Mouse (Mus musculus) right cerebral cortex, postnatal 4 days (tissue): ENCODE results near the gene Mafg.

Experiments used
- DNase-seq: peaks from one replicate; pipeline ENCODE4 v3.0.0-alpha.2; 2022

Mafg gene

DNA sequence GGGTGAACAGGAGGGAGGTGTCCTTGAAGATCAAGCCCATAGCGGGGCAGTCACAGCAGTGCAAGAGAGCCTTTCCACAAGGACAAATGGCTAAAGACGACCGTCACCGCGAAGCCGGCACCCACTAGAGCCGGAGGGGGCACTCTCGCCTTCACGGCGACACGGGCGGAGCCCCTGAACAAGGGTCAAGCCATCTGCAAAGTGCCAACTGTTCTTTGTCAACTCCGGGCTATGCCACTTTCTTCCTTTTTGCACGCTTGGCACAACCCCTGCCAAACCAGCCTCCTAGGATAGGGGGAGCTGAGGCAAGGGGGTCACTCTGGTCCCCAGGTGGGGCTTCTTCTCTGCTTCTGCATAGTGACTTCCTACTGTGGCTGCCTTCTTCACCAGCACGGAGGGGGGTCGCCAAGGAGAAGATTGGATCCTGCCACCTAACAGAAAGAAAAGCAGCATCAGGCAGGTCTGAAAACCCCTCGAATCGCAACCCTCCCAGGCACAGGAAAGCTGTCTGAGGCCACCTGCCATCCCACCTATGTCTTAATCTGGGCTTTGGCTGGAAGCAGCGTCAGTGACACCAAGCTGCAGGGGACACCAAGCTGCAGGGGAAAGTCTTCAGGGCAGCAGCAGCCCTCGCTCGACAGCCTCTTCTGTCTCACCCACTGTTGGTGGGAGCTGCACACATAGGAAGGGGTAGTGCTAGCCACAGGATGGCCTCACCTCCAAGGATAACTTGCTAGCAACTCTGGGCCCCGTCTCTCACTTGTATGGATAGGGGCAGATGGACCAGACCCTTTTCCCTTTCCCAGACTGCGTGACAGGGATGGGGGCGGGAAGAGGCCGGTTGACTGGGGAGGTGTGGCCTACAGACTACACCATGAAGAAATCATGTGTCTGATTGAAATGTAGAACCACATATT, 14.5 kb downstream of the Mafg start:
- no peak for DNase-seq

DNA sequence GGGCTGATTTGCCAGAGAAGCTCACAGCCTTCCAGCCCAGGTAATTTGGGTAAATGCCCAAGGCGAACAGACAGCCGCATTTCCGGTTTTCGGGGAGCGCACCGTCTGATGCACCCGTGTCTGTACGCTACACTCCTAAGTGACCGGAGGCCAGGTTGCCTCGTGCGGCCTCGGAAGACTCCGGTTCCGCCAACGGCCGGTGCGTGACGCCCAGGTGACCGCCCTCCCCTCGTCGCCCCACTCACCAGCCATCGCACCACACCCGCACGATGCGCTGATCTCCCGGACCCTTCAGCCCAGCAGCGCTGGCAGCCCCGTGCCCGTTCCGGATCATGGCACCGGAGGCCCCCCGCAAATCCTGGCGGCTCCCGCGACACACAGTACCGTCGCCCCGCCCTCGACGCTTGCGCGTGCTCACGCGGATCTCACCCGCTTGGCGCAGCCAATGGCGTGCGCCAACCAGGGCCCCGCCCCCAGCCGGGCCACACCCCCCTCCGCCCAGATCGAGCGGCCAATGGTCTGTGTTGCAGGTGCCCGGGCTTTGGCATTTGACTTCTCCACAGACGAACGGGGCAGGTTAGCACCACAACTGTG, 15.8 kb downstream of the Mafg start, which contains the start of gene Pcyt2:
TSS of gene Pcyt2 (minus strand) at position 418 of the 594 bp plus-strand sequence.
- DNase-seq = peak; percentile 88

DNA sequence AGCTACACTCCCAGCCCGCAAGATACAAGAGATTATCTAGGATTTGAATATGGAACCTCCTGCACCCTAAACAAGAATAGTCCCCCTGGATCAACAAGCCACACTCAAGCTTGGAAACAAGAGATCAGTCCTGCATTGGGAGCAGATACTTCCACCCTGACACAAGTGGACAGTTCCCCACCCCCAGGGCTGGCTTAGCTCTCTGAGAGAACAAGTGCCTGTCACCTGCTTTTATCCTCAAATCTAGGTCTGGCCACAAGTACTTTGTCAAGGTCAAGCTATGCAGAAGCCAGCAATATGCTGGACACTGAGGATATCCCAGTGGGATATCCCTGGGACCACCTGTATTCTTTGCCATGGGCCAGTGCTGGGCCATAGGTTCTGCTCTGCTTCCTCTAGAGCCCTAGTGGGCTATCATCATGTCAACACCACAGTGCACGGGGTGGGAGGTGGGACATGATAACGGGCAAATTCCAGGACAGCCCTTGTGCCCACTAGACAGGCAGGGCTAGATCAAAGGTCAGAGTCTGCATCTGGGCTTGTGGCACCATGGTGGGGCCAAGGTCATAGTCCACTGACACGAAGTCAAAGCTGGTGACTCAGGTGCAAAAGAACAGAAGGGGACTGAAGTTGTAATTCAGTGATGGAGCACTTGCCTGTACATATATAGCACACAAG, 16.6 kb downstream of the Mafg start:
- no peak for DNase-seq

DNA sequence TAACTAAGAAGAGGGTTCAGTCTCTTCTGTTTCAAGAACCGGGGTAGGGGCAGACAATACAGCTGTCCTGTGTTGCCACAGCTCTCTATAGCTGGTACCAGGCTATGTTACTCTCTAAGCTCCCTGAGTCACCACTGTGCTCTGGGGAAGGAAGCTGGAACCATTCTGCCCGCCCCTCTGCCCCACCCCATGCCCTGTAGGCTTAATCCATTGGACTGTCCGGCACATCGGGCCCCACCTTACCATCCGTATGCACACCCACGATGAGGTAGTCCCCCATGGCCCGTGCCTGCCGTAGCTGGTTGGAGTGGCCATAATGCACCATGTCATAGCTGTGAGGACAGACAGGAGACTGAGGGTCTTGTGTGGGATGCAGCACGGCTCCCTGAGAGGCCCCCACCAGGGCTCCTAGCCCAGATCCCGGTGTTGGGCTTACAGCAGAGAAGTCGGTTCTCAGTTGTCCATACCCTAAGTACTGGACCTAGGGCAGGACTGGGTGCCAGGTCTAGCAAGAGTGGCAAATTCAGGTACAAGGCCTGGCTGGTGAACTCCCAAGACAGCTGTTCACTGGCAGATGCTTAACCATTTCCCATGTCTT, 17.7 kb downstream of the Mafg start:
- no peak for DNase-seq

DNA sequence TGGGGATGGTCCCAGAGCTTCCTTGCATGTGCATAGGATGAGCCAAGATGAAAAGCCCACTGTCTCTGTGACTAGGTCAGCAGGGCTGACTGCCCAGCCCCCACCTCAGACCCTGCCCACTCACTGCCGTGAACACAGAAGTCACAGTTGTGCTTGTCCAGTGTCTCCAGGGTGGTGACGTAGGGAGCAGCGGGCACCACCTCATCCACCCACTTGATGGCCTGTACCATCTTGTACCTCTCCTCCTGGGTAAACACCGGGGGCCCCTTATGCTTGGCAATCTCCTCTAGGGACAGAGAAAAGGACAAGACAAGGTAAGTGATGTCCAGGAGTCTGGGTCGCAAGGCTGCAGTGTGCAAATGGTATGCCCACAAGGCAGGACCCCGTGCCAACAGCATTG, 18.2 kb downstream of the Mafg start:
- no peak for DNase-seq

DNA sequence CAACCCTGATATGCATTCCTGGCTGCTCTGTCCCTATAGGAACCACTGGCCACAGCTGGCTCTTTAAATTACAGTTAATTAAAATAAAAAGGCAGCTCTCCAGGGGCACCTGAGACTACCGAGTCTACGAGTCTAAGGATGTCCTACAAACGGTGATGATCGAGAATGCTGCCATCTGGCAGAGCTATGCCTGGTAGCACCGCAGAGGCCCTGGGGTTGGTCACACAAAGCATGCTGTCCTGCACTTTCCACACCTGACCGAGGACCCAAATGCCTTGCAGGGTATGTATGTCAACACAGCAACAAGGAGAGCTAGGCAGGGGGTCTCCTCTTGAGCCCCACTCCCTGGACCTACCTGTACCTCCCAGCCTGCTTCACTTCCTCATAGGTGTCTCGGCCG, 19.4 kb downstream of the Mafg start:
- no peak for DNase-seq

DNA sequence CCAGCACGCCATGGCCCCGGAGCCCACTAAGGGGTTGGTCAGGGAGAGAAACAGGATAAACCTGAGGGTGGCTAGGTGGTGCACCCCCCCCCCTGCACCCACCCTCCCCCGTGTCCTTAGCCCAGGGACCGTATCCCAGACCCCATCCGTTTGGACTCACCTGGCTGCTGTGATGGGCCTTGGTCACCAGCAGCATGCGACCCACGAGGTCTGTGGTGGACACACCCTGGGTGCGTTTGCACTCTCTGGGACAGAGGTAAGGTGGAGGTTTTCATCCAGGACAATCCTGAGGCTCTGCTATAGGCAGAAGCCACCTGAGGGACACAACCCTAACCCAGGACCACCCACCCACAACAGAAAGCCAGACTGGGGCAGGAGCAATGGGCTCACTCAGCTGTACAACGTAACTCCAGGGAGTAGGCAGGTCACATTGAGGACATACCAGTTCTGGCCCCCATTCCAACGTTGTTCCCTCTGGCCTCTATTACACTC, 19.9 kb downstream of the Mafg start:
- no peak for DNase-seq

DNA sequence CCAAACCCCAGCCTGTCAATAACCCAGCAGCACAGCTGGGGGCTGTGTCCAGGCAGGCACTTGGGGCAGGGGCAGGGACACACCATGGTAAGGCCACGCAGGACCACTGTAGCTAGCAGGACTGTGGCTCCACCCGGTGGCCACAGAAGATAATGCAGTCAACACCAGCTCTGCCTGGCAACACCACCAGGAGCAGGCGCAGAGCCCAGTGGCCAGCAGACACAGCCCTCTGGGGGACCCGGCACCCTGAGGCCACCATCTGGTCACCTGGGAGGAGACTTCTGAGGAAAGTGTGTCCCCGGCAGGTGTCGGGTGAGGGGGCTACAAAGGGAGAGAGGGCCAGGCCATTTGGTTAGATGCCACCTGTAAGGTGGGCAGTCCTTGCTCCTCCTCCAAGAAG, 20.6 kb downstream of the Mafg start:
- peak; percentile 73 for DNase-seq

DNA sequence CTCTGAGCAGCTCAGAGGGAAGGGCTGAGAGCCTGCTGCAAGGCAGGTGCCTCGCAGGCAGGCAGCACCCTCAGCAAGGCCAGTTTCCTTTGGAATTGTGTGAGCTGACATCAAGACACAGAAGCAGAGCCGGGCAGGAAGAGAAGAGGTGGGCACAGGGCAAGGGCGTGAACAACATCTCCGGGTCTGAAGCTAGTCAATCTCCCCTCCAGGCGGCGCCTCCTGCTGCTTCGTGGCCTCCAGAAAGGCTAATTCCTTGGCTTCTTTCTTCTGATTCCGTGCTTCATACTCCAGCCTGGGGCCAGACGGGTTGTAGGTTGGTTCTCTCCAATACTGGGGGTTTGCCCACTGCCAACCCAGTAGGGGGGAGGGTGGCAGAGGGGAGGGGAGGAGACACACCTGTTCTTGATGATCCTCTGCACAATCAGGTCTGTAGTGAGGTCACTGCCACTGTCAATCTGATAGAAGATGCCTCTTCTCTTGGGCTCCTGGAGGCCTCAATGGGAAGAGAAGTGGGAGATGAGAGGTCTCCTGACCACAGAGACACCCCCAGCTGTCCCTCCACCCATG, 22.8 kb downstream of the Mafg start:
- no peak for DNase-seq

DNA sequence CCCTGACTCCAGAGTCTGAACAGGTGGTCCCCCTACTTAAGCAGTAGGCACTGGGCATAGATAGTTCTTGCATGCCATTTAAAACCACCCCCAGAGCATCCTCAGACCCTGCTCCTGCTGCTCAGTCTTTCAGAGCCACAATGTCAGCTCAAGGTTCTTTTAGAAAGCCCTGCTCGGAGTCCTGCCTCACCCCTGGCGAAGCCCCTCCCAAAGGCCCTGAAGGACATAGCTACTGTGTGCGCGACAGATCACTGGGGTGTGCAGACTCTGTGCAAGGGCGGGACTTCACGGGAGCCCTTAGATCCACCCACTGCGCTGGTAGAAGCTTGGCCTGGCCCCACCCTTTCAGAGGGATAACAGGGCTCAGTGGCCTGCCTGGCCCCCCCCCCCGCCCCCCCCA, 24.1 kb downstream of the Mafg start:
- DNase-seq = no peak

DNA sequence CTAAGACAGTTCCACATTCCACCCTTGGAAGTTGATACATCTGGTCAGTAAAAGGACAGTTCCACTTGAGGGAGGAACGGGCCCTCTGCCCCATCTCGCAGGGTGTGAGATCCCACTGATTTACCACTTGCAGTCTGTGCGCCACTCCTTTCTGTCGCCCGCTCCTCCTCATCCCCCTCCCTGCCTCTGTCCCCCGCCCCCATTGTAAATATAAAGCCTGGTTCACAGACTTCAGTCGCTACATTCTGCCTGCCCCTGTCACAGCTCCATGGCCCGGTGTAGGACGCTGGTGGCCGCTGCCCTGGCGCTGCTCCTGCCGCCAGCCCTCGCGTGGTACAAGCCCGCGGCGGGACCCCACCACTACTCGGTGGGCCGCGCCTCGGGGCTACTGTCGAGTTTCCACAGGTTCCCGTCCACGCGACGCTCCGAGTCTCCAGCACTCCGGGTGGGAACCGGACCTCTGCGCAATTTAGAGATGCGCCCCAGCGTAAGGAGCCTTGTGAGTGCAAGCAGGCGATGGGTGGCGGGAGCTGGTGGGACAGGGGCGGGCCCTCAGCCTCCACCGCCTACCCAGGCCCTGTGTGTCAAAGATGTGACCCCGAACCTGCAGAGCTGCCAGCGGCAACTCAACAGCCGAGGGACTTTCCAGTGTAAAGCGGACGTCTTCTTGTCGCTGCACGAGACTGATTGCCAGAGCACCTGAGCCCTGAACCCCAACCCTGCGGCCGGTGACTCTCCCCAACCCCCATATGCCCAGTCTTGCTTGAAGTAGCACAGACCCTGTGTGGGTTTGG, 25.0 kb downstream of the Mafg start, which contains the start of gene Npb:
TSS of gene Npb (plus strand) at position 237 of the 794 bp plus-strand sequence.
- no peak for DNase-seq

DNA sequence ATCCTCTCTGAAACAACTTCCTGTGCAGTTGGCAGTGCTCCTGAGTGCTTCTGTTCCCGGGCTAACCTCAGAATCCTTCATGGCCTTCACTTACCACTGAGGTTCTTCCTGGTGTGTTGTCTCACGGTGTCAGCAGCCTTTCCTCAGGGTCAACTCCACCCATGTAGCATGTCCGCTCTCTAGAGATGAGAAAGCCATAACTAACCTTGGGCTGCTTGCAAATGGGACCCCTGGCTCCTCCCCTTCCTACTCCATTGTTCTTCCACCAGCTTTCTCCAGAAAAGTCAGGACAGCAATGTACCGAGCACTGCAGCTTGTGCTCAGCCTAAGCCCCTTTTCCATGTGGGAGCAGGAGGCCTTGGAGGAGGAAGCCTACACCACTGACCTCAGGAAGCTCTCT, 26.6 kb downstream of the Mafg start:
- no peak for DNase-seq

DNA sequence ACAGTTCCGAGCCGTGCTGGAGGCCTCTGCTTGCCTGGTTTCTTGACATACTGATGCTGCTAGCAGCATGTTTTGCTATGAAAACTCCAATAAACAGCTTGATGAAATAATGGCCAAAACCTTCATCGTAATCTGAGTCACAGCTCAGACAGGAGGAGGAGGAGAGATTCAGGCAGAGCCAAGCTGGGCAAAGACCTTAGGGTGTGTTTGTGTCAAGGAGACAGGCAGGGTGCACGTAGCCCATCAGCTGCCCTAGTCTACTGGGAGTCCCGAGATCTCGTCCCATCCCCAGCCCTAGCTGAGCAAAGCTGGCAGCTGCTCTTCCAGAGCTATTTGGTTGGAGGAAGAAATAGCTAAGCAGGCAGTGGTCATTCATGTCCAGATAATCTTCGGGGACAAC, 27.7 kb downstream of the Mafg start:
- DNase-seq = no peak

DNA sequence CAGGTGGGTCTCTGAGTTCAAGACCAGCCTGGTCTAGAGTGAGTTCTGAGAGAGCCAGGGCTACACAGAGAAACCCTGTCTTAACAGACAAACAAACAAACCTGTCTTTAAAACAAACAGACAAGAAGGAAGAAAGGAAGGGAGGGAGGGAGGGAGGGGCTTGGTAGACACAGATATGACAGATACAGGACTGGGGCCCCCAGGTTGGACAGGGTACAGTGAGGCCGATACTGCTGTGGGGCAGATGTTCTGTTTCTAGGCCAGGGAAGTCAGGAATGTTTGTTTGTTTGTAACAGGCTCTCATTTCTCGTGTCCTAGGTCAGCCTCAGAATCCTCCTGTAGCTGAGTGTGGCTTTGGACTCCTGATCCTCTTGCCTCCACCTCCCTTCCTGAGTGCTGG, 29.9 kb downstream of the Mafg start:
- no peak for DNase-seq

DNA sequence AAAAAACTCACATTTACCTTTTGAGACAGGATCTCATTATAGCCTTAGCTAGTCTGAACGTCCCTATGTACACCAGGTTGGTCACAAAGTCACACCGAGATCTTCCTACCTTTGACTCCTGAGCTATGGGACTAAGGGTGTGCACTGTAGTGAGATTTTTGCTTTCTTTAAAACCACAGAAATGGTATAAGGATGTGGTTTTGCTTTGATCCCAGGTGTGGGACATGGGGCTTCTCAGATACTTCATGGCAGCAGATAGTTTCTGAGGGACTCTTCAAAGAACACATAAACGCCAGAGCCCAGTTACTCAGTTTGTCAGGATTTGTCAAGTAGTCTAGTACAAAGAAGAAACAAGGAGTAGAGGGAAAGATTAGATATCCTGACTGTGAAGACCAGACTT, 32.7 kb downstream of the Mafg start:
- no peak for DNase-seq

DNA sequence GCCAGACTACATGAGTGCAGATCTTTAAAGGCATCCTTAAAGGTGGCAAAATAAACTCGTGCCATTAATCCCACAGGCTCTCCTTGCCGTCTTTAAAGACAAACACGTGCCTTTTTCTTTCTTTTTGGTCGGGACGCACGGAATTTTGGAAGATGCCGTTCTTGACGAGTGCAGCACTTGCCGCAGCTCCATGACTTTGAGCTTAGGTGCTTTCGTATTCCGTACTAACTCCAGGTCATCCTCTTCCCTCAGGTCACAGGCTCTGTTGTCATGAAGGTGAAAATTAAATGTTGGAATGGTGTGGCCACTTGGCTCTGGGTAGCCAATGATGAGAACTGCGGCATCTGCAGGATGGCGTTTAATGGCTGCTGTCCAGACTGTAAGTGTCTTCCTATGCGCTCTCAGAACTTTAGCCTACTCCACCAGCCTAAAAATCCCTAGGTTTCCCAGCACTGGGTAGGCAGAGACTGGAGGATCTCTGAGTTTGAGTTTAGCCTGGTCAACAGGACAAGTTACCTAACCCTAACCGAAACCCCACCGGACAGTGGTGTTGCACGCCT, 34.3 kb downstream of the Mafg start:
- DNase-seq = no peak

DNA sequence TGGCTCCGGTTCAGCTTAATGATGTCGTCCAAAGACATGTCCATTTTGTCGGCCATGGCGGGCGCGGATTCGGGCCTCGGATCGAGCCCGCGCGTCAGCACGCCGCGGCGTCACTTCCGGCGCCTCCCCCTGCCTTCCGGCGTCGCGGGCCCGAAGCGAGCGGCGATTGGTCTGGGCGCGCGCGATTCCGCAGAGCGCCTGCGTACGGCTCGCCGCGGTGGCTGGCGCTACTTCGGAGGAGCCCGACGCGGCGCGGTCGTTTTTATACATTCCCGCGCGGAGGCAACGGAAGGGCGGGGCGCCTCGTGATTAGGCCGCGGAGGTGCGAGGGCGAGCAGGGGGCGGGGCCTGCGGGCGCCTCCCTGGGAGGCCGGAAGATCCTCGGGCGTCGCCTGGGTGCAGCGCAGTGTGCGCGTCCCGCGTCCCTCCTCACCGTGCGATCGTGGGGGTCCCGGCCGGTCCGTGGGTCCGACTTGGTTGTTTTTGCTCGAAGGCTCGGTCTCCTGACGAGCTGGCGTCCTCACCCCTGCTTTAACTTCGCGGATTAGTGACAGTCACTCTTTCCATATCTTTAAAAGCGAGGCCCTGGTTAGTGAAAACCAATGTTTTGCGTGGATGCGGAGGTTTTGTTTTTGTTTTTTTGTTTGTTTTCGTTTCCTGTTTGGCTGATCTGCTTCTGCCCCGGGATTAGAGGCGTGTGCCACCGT, 35.0 kb downstream of the Mafg start, which contains the start of the genes Alyref and Anapc11:
TSS of gene Alyref (minus strand) at position 83 of the 707 bp plus-strand sequence.
TSS of gene Anapc11 (plus strand) at position 139 of the 707 bp plus-strand sequence.
- DNase-seq = peak; percentile 90

DNA sequence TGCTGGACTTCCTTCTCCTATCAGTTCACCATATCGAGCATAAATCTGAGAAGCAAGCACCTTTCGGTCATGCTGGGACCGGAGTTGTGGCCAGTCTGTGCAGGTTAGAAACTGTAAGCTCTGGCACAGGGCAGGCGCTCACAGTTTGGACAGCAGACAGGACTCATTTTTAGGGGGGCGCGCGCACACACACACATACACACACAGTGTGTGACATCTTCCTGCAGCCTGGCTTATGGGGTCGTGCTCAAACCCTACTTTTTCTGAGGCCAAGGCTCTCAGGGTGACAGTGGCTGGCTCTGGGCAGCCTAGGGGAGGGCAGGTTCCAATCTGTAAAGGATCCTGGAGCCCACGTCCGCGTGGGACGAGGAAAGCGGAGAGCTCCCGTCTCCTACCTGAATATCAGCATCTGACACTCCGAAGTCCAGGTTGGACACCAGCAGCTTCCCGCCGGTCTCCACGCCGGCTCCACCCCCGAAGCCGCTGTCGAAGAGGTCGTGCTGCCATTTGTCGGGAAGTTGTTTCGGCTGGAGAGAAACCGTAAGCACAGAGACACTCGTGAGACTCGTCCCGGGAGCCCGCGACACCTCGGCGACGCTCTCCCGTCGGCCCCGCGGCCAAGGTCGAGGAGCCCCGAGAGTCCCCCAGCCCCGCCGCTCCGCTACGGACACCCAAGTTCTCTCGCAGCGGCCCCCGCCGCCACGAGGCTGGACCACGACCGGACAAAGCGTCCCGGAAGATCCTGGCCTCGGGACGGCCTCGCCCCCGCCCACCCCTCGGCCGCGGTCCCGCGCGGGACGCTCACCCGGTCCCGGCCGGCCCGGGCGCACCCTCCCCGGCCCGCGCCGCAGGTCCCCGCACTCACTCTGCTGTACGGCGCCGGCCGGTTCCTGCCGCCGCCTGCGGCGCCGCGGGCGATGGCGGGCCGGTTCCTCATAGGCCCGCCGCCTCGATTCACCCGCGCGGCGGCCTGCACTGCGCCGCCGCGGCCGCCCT, 35.9 kb downstream of the Mafg start:
- DNase-seq = no peak

DNA sequence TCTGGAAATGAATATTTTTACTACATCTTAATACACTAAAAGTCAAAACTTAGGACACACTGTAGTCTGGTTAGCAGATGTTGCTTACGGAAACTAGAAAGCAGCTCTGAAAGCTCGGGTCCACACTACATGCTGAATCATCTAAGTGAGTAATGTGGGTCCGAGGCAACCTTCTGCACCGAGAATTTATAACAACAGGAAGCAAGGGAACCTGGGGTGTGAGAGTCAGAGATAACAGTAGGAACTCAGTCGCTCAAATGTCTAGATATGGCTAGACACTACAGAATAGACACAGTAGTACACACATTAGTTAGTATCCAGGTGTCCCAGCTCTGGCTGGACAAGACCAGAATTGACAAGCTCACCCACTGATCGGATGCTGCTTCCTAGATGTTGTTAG, 44.9 kb downstream of the Mafg start:
- DNase-seq = no peak
